Mouse (Mus musculus): Measurements from ENCODE around the gene Pex11b. TPM values are rescaled to one million over a fixed set of nuclear protein-coding genes. Genes with fewer than 3 reads are reported as not detected.
A peak's percentile ranks its signal among the peaks of the same experiment; 100 is the strongest.
"Not testable (repeated sequence)": the region's sequence is repeated elsewhere in the genome, so short reads cannot be mapped to it uniquely, and the experiment has no call there.

The Pex11b gene
- total and polyA plus RNA-seq, 2 experiments from 2014 or later: 63.9 to 66.9 TPM

GRCm38 (mm10) chr3:96600639-96601250 lies 34.4 kb upstream of the Pex11b start, which contains the start of gene Lix1l:
TSS of gene Lix1l (plus strand) at chr3:96601149.
- H3K4me1 ChIP-seq (ENCODE audit: insufficient read depth, low read length): peaks cover 41% of the 10 kb centered on the region
- H3K27ac ChIP-seq: peak within 1 kb of the TSS; percentile 95
- no peak for TF ChIP-seq CTCF (IDR thresholded peaks at IDR 0.05; ENCODE audit: low read depth)
- H3K4me2 ChIP-seq (ENCODE audit: low read depth, low read length): peak within 1 kb of the TSS; percentile 74
- WGBS: 1% methylated on average over 27 of the region's 27 CpGs
- ATAC-seq (peak; percentile 91), DNase-seq (ENCODE audit: low spot score) (peak; percentile 96)
- H3K36me3 ChIP-seq (ENCODE audit: insufficient read depth, low read length): no peaks in the 10 kb centered on the region
- peak within 1 kb of the TSS; percentile 83 for H3K9ac ChIP-seq (replicated peaks; ENCODE audit: low read length)
- no peaks in the 10 kb centered on the region for H3K9me3 ChIP-seq (ENCODE audit: low read length)
- peak within 1 kb of the TSS; percentile 83 for H3K4me3 ChIP-seq (ENCODE audit: low read length)
- no peaks in the 10 kb centered on the region for H3K27me3 ChIP-seq (ENCODE audit: insufficient read depth, low read length)

- H3K27ac ChIP-seq: peak overlapping the region; percentile 95
- no peaks in the 10 kb centered on the region for H3K27me3 ChIP-seq (ENCODE audit: insufficient read depth, low read length)
- H3K9ac ChIP-seq (replicated peaks; ENCODE audit: low read length): peak overlapping the region; percentile 83
- under 1% methylated on average over 29 of the region's 40 CpGs for whole genome bisulfite sequencing
- DNase-seq (ENCODE audit: low spot score) (peak; percentile 81), ATAC-seq (peak; percentile 32)
- no peaks in the 10 kb centered on the region for H3K9me3 ChIP-seq (ENCODE audit: low read length)
- H3K4me1 ChIP-seq (ENCODE audit: insufficient read depth, low read length): peaks cover 39% of the 10 kb centered on the region
- H3K36me3 ChIP-seq (ENCODE audit: insufficient read depth, low read length): no peaks in the 10 kb centered on the region
- H3K4me3 ChIP-seq (ENCODE audit: low read length): peak overlapping the region; percentile 83
- peak overlapping the region; percentile 74 for H3K4me2 ChIP-seq (ENCODE audit: low read depth, low read length)
- TF ChIP-seq CTCF (IDR thresholded peaks at IDR 0.05; ENCODE audit: low read depth): no peak
Measured at GRCm38 (mm10) chr3:96601251-96601787, 33.9 kb upstream of the Pex11b start.

GRCm38 (mm10) chr3:96601941-96602703 lies 33.1 kb upstream of the Pex11b start:
- H3K4me3 ChIP-seq (ENCODE audit: low read length): peak overlapping the region; percentile 83
- peaks cover 38% of the 10 kb centered on the region for H3K4me1 ChIP-seq (ENCODE audit: insufficient read depth, low read length)
- H3K36me3 ChIP-seq (ENCODE audit: insufficient read depth, low read length): no peaks in the 10 kb centered on the region
- no peak for ATAC-seq
- no peaks in the 10 kb centered on the region for H3K9me3 ChIP-seq (ENCODE audit: low read length)
- no peak for TF ChIP-seq CTCF (IDR thresholded peaks at IDR 0.05; ENCODE audit: low read depth)
- peak; percentile 76 for DNase-seq (ENCODE audit: low spot score)
- no peaks in the 10 kb centered on the region for H3K27me3 ChIP-seq (ENCODE audit: insufficient read depth, low read length)
- peak overlapping the region; percentile 74 for H3K4me2 ChIP-seq (ENCODE audit: low read depth, low read length)
- H3K27ac ChIP-seq: peak overlapping the region; percentile 95
- 6% methylated on average over 10 of the region's 10 CpGs for WGBS
- H3K9ac ChIP-seq (replicated peaks; ENCODE audit: low read length): peak overlapping the region; percentile 83

- peak overlapping the region; percentile 83 for H3K9ac ChIP-seq (replicated peaks; ENCODE audit: low read length)
- H3K27ac ChIP-seq: peak overlapping the region; percentile 95
- H3K4me2 ChIP-seq (ENCODE audit: low read depth, low read length): peak overlapping the region; percentile 74
- ATAC-seq (no peak), DNase-seq (ENCODE audit: low spot score) (no peak)
- no peaks in the 10 kb centered on the region for H3K27me3 ChIP-seq (ENCODE audit: insufficient read depth, low read length)
- H3K9me3 ChIP-seq (ENCODE audit: low read length): no peaks in the 10 kb centered on the region
- peaks cover 33% of the 10 kb centered on the region for H3K4me1 ChIP-seq (ENCODE audit: insufficient read depth, low read length)
- H3K4me3 ChIP-seq (ENCODE audit: low read length): peak overlapping the region; percentile 83
- H3K36me3 ChIP-seq (ENCODE audit: insufficient read depth, low read length): no peaks in the 10 kb centered on the region
- no peak for TF ChIP-seq CTCF (IDR thresholded peaks at IDR 0.05; ENCODE audit: low read depth)
- WGBS: 16% methylated on average over 5 of the region's 5 CpGs
Measured at GRCm38 (mm10) chr3:96602704-96603084, 32.5 kb upstream of the Pex11b start.

- H3K27ac ChIP-seq: peak overlapping the region; percentile 95
- ATAC-seq: no peak
- no peaks in the 10 kb centered on the region for H3K9me3 ChIP-seq (ENCODE audit: low read length)
- DNase-seq (ENCODE audit: low spot score): peak; percentile 83
- H3K4me1 ChIP-seq (ENCODE audit: insufficient read depth, low read length): peaks cover 27% of the 10 kb centered on the region
- no peaks in the 10 kb centered on the region for H3K27me3 ChIP-seq (ENCODE audit: insufficient read depth, low read length)
- TF ChIP-seq CTCF (IDR thresholded peaks at IDR 0.05; ENCODE audit: low read depth): no peak
- peak overlapping the region; percentile 83 for H3K9ac ChIP-seq (replicated peaks; ENCODE audit: low read length)
- WGBS: 14% methylated on average over 5 of the region's 5 CpGs
- H3K4me3 ChIP-seq (ENCODE audit: low read length): peak overlapping the region; percentile 83
- H3K36me3 ChIP-seq (ENCODE audit: insufficient read depth, low read length): no peaks in the 10 kb centered on the region
- peak overlapping the region; percentile 74 for H3K4me2 ChIP-seq (ENCODE audit: low read depth, low read length)
Measured at GRCm38 (mm10) chr3:96603311-96603710, 31.9 kb upstream of the Pex11b start.

- not testable (repeated sequence) for DNase-seq (ENCODE audit: low spot score); H3K4me2 ChIP-seq (ENCODE audit: low read depth, low read length); ATAC-seq; H3K9me3 ChIP-seq (ENCODE audit: low read length); H3K9ac ChIP-seq (replicated peaks; ENCODE audit: low read length); H3K4me3 ChIP-seq (ENCODE audit: low read length); H3K36me3 ChIP-seq (ENCODE audit: insufficient read depth, low read length); H3K27ac ChIP-seq; H3K27me3 ChIP-seq (ENCODE audit: insufficient read depth, low read length)
- peaks cover 19% of the 10 kb centered on the region for H3K4me1 ChIP-seq (ENCODE audit: insufficient read depth, low read length)
- 86% methylated on average over 3 of the region's 4 CpGs for WGBS
Measured at GRCm38 (mm10) chr3:96606007-96606406, 29.2 kb upstream of the Pex11b start.
